Mouse (Mus musculus) ES-CJ7 (cell line): ENCODE results near the gene Bpifa5.
"Not testable (repeated sequence)": the region's sequence is repeated elsewhere in the genome, so short reads cannot be mapped to it uniquely, and the experiment has no call there.

Experiments used
- DNase-seq: peaks from one replicate; pipeline ENCODE4 v3.0.0; 2011; ENCODE audit warnings: low read depth, low spot score

Gene Bpifa5

GRCm38 (mm10) chr2:154162307-154162706 is at the start of gene Bpifa5:
Gene Bpifa5, plus strand, starts transcription at chr2:154162607.
- no peak for DNase-seq

- DNase-seq: no peak
Observed at GRCm38 (mm10) chr2:154117381-154117780, 45.0 kb upstream of the Bpifa5 start.

GRCm38 (mm10) chr2:154130120-154130519 is 32.3 kb upstream of the Bpifa5 start, which contains the start of gene Bpifa3:
Gene Bpifa3, plus strand, starts transcription at chr2:154130336.
- DNase-seq: no peak

GRCm38 (mm10) chr2:154142580-154142979 is 19.8 kb upstream of the Bpifa5 start, which contains the start of gene Bpifa1:
Gene Bpifa1, plus strand, starts transcription at chr2:154142880.
- DNase-seq: no peak

GRCm38 (mm10) chr2:154143735-154144134 is 18.7 kb upstream of the Bpifa5 start:
- DNase-seq: no peak

GRCm38 (mm10) chr2:154147496-154147895 is 14.9 kb upstream of the Bpifa5 start:
- DNase-seq: no peak

- DNase-seq: peak; percentile 43
Observed at GRCm38 (mm10) chr2:154158433-154158832, 4.0 kb upstream of the Bpifa5 start.

GRCm38 (mm10) chr2:154163306-154163705 is 899 bp downstream of the Bpifa5 start:
- no peak for DNase-seq

GRCm38 (mm10) chr2:154169172-154169571 is 6.8 kb downstream of the Bpifa5 start:
- DNase-seq: no peak

GRCm38 (mm10) chr2:154171621-154172020 is 9.2 kb downstream of the Bpifa5 start:
- no peak for DNase-seq

- no peak for DNase-seq
Observed at GRCm38 (mm10) chr2:154173313-154173712, 10.9 kb downstream of the Bpifa5 start.

- DNase-seq: not testable (repeated sequence)
Observed at GRCm38 (mm10) chr2:154181900-154182299, 19.5 kb downstream of the Bpifa5 start.

GRCm38 (mm10) chr2:154183061-154183460 is 20.7 kb downstream of the Bpifa5 start:
- not testable (repeated sequence) for DNase-seq

GRCm38 (mm10) chr2:154185319-154185718 is 22.9 kb downstream of the Bpifa5 start:
- DNase-seq: no peak

GRCm38 (mm10) chr2:154185748-154186147 is 23.3 kb downstream of the Bpifa5 start:
- no peak for DNase-seq

- peak; percentile 70 for DNase-seq
Observed at GRCm38 (mm10) chr2:154187468-154187867, 25.1 kb downstream of the Bpifa5 start.

- DNase-seq: no peak
Observed at GRCm38 (mm10) chr2:154189877-154190434, 27.5 kb downstream of the Bpifa5 start.

GRCm38 (mm10) chr2:154190546-154191258 is 28.3 kb downstream of the Bpifa5 start, which contains the start of gene Bpifb1:
Gene Bpifb1, plus strand, starts transcription at chr2:154190818.
- no peak for DNase-seq

GRCm38 (mm10) chr2:154192141-154192540 is 29.7 kb downstream of the Bpifa5 start:
- no peak for DNase-seq

GRCm38 (mm10) chr2:154193071-154193470 is 30.7 kb downstream of the Bpifa5 start:
- no peak for DNase-seq

GRCm38 (mm10) chr2:154193994-154194504 is 31.6 kb downstream of the Bpifa5 start:
- DNase-seq: no peak

- DNase-seq: no peak
Observed at GRCm38 (mm10) chr2:154197036-154197435, 34.6 kb downstream of the Bpifa5 start.

- DNase-seq: no peak
Observed at GRCm38 (mm10) chr2:154204630-154205029, 42.2 kb downstream of the Bpifa5 start.
